Mouse (Mus musculus) skeletal muscle tissue, postnatal 0 days (tissue): Measurements from ENCODE around the gene Setdb1. TPM values are rescaled to one million over a fixed set of nuclear protein-coding genes. Genes with fewer than 3 reads are reported as not detected.

Experiments used
- polyA plus RNA-seq: library from polyadenylated mRNA; unstranded; fragments of >200 nt; fragmentation: Nextera tagmentation; extraction: Ambion mirVana; gene quantifications from 2 replicates; pipeline ENCODE4 v1.2.1, GENCODE M21; 2015

Gene Setdb1
- polyA plus RNA-seq = 9.6 and 10.0 TPM in 2 replicates

GRCm38 (mm10) chr3:95356701-95357449 lies at the start of gene Setdb1:
TSS of gene Setdb1 (minus strand) at chr3:95357202.

GRCm38 (mm10) chr3:95402741-95403140 lies 45.7 kb upstream of the Setdb1 start, which contains the start of gene 4930558C23Rik:
TSS of gene 4930558C23Rik (minus strand) at chr3:95402841.

GRCm38 (mm10) chr3:95314486-95315093 lies 42.4 kb downstream of the Setdb1 start, which contains the start of gene Cers2:
TSS of gene Cers2 (plus strand) at chr3:95314791.

GRCm38 (mm10) chr3:95307100-95307499 lies 49.9 kb downstream of the Setdb1 start, which contains the start of gene Anxa9:
TSS of gene Anxa9 (minus strand) at chr3:95307176.

GRCm38 (mm10) chr3:95281216-95282126 lies 75.5 kb downstream of the Setdb1 start, which contains the start of the genes Mindy1 and Prune1:
TSS of gene Mindy1 (plus strand) at chr3:95281345.
TSS of gene Prune1 (minus strand) at chr3:95282076.

Other genes starting within 250 kb of the Setdb1 start
- gene Vps72, start 246.2 kb downstream of the Setdb1 start, polyA plus RNA-seq = 70.5 and 72.7 TPM in 2 replicates
- gene Tmod4, start 232.7 kb downstream of the Setdb1 start, polyA plus RNA-seq = 226 and 267 TPM in 2 replicates
- 61.6 and 62.7 TPM in 2 replicates for gene Scnm1, start 223.2 kb downstream of the Setdb1 start, polyA plus RNA-seq
- gene Lysmd1, start 223.1 kb downstream of the Setdb1 start, polyA plus RNA-seq = 11.3 and 11.4 TPM in 2 replicates
- gene Tnfaip8l2, start 214.8 kb downstream of the Setdb1 start, polyA plus RNA-seq = 6.2 and 9.2 TPM in 2 replicates
- 13.3 and 17.6 TPM in 2 replicates for gene Sema6c, start 196.7 kb downstream of the Setdb1 start, polyA plus RNA-seq
- gene Gabpb2, start 139.3 kb downstream of the Setdb1 start, polyA plus RNA-seq = 3.7 and 4.0 TPM in 2 replicates
- 42.7 and 52.8 TPM in 2 replicates for gene Cdc42se1, start 128.5 kb downstream of the Setdb1 start, polyA plus RNA-seq
- gene Mllt11, start 125.0 kb downstream of the Setdb1 start, polyA plus RNA-seq = 19.1 and 23.1 TPM in 2 replicates
- 0.13 and 0.23 TPM in 2 replicates for gene Gm128, start 115.6 kb downstream of the Setdb1 start, polyA plus RNA-seq
- gene Bnipl, start 106.0 kb downstream of the Setdb1 start, polyA plus RNA-seq = 0.68 TPM in 1 of 2 replicates, not detected in the other
- gene Mindy1, start 75.9 kb downstream of the Setdb1 start, polyA plus RNA-seq = 29.2 and 32.7 TPM in 2 replicates
- gene Prune1, start 75.1 kb downstream of the Setdb1 start, polyA plus RNA-seq = 68.2 and 79.3 TPM in 2 replicates
- gene Anxa9, start 50.0 kb downstream of the Setdb1 start, polyA plus RNA-seq = 0.45 and 1.9 TPM in 2 replicates
- gene Cers2, start 42.4 kb downstream of the Setdb1 start, polyA plus RNA-seq = 62.6 and 73.1 TPM in 2 replicates
- not detected in 2 replicates for gene 4930558C23Rik, start 45.6 kb upstream of the Setdb1 start, polyA plus RNA-seq
- 19.9 and 21.1 TPM in 2 replicates for gene Arnt, start 77.2 kb upstream of the Setdb1 start, polyA plus RNA-seq
- gene Ctsk, start 142.1 kb upstream of the Setdb1 start, polyA plus RNA-seq = 39.3 and 52.6 TPM in 2 replicates
- gene Ctss, start 169.6 kb upstream of the Setdb1 start, polyA plus RNA-seq = 17.9 and 18.1 TPM in 2 replicates
- gene Hormad1, start 202.5 kb upstream of the Setdb1 start, polyA plus RNA-seq = not detected in 2 replicates
- 14.2 and 15.1 TPM in 2 replicates for gene Golph3l, start 231.7 kb upstream of the Setdb1 start, polyA plus RNA-seq